Mouse (Mus musculus) spleen, adult 18-20 months (tissue): ENCODE results near the gene Adamts12.

Experiments
- DNase-seq, 2 experiments: peaks; one replicate each; pipeline ENCODE4 v3.0.0; 2022; ENCODE audit warnings: mixed read lengths in 2 of 2

The Adamts12 gene

DNA sequence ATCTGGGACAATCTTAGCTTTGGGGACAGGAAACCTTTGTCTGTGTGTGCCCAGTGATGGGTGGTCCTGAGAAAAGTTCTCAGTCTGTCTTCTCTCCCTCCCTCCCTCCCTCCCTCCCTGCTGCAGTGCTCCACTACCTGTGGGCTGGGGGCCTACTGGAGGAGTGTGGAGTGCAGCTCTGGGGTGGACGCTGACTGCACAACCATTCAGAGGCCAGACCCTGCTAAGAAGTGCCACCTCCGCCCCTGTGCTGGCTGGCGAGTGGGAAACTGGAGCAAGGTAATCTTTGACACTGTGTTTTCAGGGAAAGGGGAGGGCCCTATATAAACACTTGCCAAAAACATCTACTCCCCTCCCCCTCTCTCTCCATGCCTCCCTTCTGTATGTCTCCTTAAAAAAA lies 252.5 kb downstream of the Adamts12 start:
- DNase-seq: no peak

DNA sequence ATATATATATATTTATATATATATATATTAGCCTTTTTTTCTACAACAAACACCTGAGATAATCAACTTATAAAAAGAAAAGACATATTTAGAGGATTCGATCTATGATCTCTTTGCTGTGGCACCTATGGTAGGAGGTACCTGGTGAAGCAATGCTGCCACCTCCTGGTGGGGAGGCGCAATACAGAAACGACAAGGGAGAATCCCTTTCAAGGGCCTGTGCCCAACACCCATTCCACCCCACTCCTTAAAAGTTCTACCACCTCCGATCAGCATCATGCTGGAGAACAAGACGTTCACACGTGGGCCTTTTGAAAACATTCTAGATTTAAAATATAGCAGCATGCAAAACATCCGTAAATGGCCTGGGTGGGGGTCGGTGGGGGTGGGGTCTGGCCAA lies 255.9 kb downstream of the Adamts12 start:
- DNase-seq: peak in 1 of 2 experiments; percentile 27

DNA sequence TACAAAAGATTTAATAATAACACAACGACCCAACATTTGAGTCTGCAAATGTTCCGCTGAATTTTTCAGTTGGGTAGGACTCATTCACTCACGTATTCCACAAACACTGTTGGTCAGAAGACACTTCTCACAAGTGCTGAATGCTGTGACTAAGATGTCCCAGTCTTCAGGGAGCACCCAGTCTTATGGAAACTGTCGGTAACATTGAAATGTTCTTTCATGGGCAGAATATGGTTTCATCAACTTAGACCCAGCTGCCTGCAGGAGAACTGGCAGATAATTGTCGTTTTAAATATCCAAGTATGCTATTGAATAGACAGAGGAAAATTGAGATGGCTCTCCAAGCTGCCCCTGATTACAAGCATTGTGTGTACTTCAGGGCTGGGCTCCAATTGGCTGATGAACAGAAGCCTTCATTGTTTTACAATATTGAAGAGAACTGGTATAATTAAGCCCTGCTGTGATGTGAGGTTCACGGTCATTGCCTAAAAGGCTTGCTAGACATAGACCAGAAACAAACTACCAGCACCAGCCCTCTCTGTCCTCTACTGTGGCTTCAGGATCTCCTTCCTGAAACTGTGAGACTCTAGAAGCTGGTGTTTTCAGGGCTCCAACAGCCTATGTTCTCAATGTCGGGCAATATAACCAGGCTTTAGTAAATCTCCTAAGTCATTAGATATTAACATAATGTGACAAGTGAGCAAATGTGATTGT lies 275.0 kb downstream of the Adamts12 start:
- no peak for DNase-seq

DNA sequence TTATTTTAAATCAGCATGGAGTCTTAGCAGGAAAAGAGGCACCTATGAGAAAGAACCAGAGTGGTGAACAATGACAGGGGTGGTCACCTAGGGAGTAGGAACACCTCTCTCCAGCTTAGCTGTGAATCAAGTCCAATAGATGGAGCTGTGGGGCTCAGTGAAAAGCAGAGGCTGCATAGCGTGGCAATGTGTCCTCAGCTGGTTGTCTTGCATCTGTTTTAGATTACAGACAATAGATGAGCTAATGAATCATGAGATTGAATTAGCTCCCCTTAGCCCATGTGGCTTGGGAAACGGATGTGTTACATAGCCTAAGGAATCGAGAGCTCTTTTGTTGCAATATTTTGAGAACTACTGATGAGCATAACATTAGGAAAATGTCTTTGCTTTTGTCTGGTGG lies 291.3 kb downstream of the Adamts12 start:
- no peak for DNase-seq

DNA sequence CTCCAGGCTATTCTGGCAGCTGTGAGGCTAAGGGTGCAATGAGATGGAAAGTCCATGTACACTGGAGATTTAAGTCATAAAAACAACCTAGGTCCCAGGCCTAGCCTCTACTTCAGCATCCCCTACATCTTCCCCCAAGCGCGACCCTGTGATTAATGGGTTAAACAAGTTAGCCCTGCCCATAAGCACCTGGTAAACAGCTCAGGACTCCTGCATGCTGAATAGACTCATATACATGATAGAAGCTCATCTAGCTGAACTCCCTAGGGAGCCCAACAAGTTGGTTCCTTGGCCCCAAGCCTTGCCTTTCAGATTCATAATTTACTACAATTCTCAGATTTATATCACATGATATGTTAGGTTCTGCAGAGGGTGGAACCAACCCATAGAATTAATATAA lies 292.9 kb downstream of the Adamts12 start:
- DNase-seq: no peak

DNA sequence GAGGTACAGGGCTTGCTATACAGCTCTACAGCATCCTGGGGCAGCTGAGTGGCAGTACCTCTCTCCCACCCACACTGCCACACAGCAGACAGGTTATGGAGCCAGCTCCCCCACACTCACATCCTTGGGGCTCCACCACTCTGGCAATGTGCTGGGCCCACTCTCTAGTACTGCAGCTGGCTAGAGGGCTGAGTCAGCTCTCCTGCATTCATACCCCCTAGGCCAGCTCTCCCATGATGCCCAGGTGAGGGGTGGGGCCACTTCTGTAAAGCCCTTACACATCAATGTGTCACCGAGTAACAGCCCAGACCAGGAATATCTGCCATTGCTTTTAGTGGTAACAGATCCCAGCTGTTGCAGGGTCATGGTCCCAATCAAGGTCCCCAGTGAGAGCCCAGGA lies 296.3 kb downstream of the Adamts12 start:
- DNase-seq: no peak

DNA sequence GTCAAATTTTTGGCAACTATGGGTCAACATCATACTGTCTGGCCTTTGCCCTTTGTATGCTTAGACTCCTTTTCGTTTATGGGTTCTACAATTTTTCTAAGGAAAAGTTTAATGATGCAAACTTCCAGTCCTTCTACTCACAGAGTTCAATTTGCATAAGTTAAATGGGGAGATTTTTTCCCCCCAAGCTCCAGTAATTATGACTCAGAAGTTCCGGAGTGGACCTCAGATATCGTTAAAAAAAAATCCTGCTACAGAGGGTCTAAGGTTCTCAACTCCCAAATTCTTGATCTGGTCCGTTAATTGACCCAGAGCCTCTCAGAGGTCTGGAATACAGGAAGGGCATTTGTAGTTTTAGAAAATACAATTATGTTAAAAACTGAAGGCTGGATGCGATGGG lies 297.2 kb downstream of the Adamts12 start:
- DNase-seq: no peak

DNA sequence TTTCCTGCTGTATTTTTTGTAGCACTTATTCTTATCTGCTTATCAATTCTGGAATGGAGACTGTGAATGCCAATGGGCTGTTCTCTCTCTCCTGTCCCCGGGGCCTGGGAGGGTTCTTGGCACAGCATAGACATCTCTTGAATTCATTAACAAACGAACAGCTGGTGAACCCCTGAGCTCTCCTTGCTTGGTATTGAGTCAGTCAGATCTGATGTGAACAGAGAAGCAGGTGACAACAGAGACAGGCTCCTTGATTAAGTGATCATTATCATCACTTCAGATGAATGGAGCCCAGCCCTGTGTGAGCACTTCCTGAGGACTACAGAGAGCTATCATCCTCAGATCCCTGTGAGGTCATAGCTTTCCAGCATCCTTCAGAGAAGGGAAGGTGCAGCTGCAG lies 299.5 kb downstream of the Adamts12 start:
- DNase-seq: no peak

DNA sequence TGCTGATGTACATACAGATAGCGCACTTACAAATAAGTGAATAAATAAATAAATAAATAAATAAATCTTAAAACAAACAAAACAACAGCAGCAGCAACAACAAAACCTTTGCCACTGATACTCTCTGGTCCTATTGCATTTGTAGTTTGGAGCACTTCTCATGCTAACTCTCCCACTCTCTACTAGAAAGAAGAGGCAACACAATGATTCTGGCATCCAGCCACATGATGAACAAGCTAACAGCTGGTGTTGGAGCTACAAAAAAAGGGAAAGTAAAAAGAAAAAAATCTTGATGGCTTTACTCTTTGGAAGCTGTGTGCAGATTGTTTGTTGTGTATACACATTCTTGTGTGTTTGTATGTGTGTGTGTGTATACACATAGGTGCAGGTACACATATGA lies 300.2 kb downstream of the Adamts12 start:
- no peak for DNase-seq

DNA sequence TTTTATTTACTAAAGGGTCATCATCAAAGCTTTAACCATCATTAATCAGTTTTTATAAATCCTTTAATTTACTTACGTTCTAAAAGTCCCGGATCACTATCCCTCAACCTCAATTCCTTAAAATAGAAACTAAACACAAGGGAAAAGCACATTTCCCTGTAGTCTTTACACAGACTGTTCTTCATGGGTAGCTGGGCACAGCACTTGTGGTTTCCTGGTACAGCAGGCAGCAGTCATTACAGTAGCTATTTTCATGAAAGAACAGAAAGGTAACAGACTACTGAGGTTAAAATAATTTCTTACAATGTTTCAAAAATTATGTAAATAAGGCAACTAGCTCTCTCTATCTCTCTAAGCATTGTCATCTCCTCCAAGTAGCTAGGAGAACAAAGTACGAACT lies 305.0 kb downstream of the Adamts12 start:
- DNase-seq: no peak

DNA sequence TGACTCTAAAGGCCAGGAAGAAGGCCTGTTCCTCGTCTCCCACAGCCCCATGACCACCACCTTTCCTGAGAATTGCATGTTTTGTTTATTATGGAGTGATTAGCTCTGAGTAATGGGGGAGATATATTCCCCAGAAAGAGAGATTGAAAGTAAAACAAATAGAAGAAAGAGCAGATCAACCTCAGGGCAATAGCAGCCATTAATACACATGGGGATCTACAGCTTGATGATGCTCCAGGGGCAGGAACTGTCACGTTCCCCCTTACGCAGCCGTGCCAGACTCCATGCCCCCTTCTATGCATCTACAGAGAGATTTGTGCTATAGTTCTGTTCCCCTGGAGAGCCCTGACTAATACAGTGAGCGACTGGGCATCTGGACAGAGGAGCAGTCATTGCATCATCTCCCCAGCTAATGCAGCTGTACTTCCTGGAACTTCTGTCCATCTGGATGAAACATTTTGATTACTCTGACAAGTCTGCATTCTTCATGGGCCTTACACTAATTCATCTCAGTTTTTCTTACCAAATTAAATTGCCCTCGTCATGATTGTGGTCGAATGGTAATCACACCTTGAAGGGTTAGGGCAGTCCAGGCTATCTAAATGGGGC lies 306.0 kb downstream of the Adamts12 start:
- no peak for DNase-seq

DNA sequence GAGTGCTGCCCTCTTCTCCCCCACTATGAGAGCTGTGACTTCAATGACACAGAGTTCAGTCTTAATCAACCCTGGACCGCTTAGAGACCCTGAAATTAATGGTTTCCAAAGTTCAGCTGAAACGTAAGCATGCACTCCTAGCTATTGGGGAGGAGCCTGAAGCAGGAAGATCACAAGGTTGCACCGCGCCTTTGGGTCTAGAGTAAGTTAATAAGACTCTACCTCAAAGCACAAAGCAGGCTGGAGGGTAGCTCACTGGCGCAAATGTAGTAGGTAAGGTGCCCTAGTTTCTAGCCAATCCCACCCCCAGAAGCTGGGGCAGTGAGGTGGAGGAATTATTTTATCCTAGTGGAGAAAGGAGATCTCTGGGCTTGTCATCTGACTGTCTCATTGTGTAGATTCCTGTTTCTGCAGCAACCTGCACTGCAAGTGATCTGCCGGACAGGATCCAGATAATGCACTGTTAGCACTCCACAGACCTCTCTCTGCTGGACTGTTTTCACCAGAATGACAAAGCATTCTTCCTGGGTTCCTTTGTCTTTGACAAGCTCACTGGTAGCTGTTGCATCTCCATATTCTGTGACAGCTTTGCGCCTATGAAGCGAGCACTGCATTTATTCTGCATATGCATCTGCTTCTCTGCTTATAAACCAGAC lies 315.0 kb downstream of the Adamts12 start:
- no peak for DNase-seq

DNA sequence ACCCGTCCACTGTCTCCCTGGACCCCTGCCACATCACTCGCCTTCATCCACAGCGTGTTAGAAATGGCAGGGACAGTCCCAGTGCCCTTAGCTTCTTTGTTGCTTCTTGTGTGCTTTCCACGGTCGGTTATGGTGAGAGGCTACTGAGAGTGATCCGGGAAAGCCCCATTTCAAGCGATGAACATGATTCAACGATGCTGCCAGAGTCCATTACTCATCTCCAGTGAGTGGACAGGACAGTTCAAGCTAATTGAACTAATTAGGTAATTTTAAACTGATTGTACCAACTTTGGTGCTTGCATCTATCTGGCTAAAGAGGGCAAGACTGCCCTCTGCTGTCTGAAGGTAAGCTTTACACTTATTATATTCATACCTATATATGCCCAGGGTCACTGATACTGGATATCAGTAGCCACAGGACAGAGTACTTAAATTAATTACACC lies 315.5 kb downstream of the Adamts12 start:
- DNase-seq: no peak

DNA sequence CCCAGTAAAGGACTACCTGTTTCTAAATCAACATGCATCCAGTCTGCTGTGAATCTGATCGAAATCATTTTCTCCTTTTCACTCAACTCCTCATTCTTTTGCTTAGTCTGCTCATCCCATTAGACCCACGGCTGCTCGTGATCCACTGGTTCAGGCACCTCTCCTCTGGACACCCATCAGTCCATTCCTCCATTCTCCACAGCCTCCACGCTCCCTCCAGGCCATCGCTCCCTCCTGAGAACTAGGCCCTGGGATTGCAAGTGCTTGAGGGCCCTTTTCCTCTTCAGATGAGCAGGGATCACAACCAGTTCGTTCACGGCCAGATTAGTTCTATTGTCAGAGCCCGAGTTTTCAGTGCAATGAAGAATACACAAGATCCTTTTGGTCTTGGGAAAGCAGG lies 316.0 kb downstream of the Adamts12 start:
- no peak for DNase-seq

DNA sequence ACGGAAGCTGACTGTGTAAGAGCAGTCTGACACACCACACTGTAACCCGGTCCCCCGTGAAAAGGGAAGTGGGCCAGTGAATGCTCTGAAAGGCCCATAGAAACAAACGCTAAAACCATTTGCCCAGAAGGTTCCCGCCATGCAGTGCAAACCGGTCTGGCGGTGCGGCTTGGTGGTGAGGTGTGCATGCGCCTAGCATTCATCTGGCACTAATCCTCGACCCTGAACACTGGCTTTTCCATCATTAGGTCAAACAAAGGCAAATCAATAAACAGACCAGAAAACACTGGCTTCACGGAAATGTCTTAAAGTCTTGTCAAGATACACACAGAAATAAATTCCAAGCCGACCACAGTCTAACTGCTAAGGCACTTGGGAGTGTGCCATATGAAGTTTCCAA lies 318.0 kb downstream of the Adamts12 start:
- no peak for DNase-seq

DNA sequence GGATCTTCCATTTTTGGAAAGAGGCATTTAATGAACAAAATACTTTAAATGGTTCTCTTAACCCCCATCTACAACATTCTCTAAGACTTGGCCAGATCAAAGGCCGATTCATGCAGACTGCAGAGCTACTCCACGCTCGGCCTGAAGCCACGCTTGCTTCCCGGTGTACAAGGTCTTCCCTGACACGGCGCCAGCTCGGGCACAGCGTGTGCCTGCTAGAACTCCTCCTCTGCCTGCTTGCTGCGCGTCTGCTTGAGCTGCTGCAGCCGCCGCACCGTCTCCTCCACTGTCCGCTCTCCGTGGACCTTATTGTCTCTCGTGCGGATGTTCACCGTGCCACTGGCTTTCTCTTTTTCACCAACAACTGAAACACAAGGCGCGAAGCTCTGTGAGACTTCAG lies 319.2 kb downstream of the Adamts12 start:
- DNase-seq: no peak

DNA sequence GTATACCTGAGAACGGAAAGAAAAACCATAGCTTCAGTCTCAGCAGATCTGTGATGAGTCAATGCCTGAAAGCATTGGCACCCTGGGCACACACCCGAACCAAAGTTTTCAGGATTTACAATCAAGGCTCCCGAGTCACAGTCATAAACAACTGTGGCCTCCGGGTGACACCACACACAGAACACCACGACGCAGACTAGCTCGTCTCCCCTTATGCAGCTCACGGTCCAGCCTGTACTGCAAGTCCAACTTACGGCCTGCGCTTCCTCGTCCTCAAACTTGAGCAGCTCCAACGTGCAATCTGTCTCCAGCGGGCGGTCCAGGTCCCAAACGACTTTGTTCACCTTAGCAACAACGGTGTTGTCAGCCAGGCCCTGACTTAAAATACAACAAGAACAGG lies 328.3 kb downstream of the Adamts12 start:
- DNase-seq: no peak

DNA sequence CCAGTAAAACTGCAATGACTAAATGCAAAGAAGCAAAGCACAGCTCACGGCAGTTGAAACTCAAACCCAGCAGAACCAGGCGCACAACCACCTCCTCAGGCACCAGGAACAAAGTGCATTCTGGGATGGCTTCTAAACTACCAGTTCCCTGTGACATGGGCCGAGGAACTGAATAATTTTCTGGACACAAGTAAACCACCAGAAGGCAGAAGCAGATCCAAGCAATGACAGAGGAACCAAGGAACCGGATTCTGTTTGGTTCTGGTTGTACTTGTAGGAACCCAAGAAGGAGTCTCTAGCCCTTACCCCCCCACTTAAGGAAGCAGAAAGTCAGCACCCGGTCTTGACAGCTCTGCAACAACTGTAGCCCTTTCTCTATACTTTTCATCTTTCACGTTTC lies 331.8 kb downstream of the Adamts12 start:
- DNase-seq: no peak
